Comparison of ENCODE assay signal across 13 mouse cellular contexts in genomic region chr12:86211099-86211520, GRCm38 (mm10). TPM values are rescaled to one million over a fixed set of nuclear protein-coding genes. Genes with fewer than 3 reads are reported as not detected.
DNase-seq lines count a peak whose midpoint lies in the region; ATAC-seq lines count a peak whose summit lies in the region.
"Had no signal": no experiment of that assay in that cellular context is flagged by ENCODE, and none has a peak within 500 bp of the region (broad histone marks: within the 10 kb centered on the region; RNA-seq: fewer than 3 reads in every experiment).

No protein-coding gene starts in this region.

- WGBS in neural tube, embryonic 12.5 days, result under 1% methylated on average over 19 of the region's 19 CpGs
- WGBS in forebrain, embryonic 12.5 days, result 1% methylated on average over 19 of the region's 19 CpGs
- 0% methylated on average over 19 of the region's 19 CpGs for WGBS in hindbrain, embryonic 15.5 days
- WGBS in neural tube, embryonic 13.5 days, result 3% methylated on average over 19 of the region's 19 CpGs

- no peak for DNase-seq in neural tube, embryonic 10.5 days (ENCODE audit: extremely low spot score, low spot score)
- DNase-seq in thymus, postnatal 14 days, result no peak
- no peak for DNase-seq in adipocyte (ENCODE audit: low spot score)
- DNase-seq: adrenal gland, postnatal 10 days; gastrocnemius, postnatal 36 days; kidney, adult 11 months; liver had no signal

- no peaks in the 10 kb centered on the region for H3K36me3 ChIP-seq in neural tube, embryonic 12.5 days
- no peaks in the 10 kb centered on the region for H3K36me3 ChIP-seq in forebrain, embryonic 12.5 days (replicated peaks)
- no peaks in the 10 kb centered on the region for H3K36me3 ChIP-seq in hindbrain, embryonic 15.5 days
- no peaks in the 10 kb centered on the region for H3K36me3 ChIP-seq in neural tube, embryonic 13.5 days

- H3K27ac ChIP-seq in neural tube, embryonic 12.5 days, result no peak overlapping the region
- H3K27ac ChIP-seq in forebrain, embryonic 12.5 days, result no peak overlapping the region
- no peak overlapping the region for H3K27ac ChIP-seq in hindbrain, embryonic 15.5 days (replicated peaks)
- H3K27ac ChIP-seq in neural tube, embryonic 13.5 days (replicated peaks), result no peak overlapping the region
- H3K27ac ChIP-seq: stomach, postnatal 0 days had no signal

- H3K4me2 ChIP-seq in neural tube, embryonic 12.5 days (replicated peaks), result peak overlapping the region; percentile 48
- H3K4me2 ChIP-seq in forebrain, embryonic 12.5 days, result peak overlapping the region; percentile 45
- peak overlapping the region; percentile 51 for H3K4me2 ChIP-seq in hindbrain, embryonic 15.5 days
- H3K4me2 ChIP-seq in neural tube, embryonic 13.5 days, result peak overlapping the region; percentile 42

- no peak for ATAC-seq in neural tube, embryonic 12.5 days (ENCODE audit: low FRiP score, low read depth)
- peak; percentile 54; the same call in 1 of the 2 replicates for ATAC-seq in forebrain, embryonic 12.5 days (ENCODE audit: low FRiP score)
- peak; percentile 67 for ATAC-seq in hindbrain, embryonic 15.5 days (ENCODE audit: low FRiP score, low read depth)
- ATAC-seq in neural tube, embryonic 13.5 days (ENCODE audit: low read depth), result no peak
- no peak for ATAC-seq in erythroid progenitor cell, adult 5-6 weeks (replicated peaks; ENCODE audit: low FRiP score, poor library complexity, severe bottlenecking)

- peaks cover 13% of the 10 kb centered on the region for H3K4me1 ChIP-seq in neural tube, embryonic 12.5 days
- H3K4me1 ChIP-seq in forebrain, embryonic 12.5 days, result peaks cover 36% of the 10 kb centered on the region
- H3K4me1 ChIP-seq in hindbrain, embryonic 15.5 days (replicated peaks), result peaks cover 26% of the 10 kb centered on the region
- H3K4me1 ChIP-seq in neural tube, embryonic 13.5 days (replicated peaks), result peaks cover 25% of the 10 kb centered on the region

- H3K4me3 ChIP-seq in neural tube, embryonic 12.5 days, result peak overlapping the region; percentile 9; the same call in 1 of the 2 replicates
- H3K4me3 ChIP-seq in forebrain, embryonic 12.5 days (replicated peaks), result peak overlapping the region; percentile 25
- H3K4me3 ChIP-seq in hindbrain, embryonic 15.5 days, result peak overlapping the region; percentile 22
- H3K4me3 ChIP-seq in neural tube, embryonic 13.5 days, result 0 out of 2 replicates have a peak overlapping the region, but pooled peaks have one; percentile 10

- H3K9me3 ChIP-seq in neural tube, embryonic 12.5 days, result no peaks in the 10 kb centered on the region
- no peaks in the 10 kb centered on the region for H3K9me3 ChIP-seq in forebrain, embryonic 12.5 days
- no peaks in the 10 kb centered on the region for H3K9me3 ChIP-seq in hindbrain, embryonic 15.5 days
- H3K9me3 ChIP-seq in neural tube, embryonic 13.5 days, result no peaks in the 10 kb centered on the region

- peaks cover 58% of the 10 kb centered on the region for H3K27me3 ChIP-seq in neural tube, embryonic 12.5 days (replicated peaks)
- peaks cover 72% of the 10 kb centered on the region for H3K27me3 ChIP-seq in forebrain, embryonic 12.5 days
- peaks cover 30% of the 10 kb centered on the region for H3K27me3 ChIP-seq in hindbrain, embryonic 15.5 days
- peaks cover 73% of the 10 kb centered on the region for H3K27me3 ChIP-seq in neural tube, embryonic 13.5 days

- H3K9ac ChIP-seq in neural tube, embryonic 12.5 days, result no peak overlapping the region
- H3K9ac ChIP-seq in forebrain, embryonic 12.5 days, result no peak overlapping the region
- no peak overlapping the region for H3K9ac ChIP-seq in hindbrain, embryonic 15.5 days
- H3K9ac ChIP-seq in neural tube, embryonic 13.5 days, result no peak overlapping the region

RNA-seq across cellular contexts. Expression of gene Gpatch2l, which starts 30.5 kb away (rescaled TPM):
- 23.1 and 24.5 TPM in 2 replicates for polyA plus RNA-seq in neural tube, embryonic 12.5 days (2016; fragmentation: Nextera tagmentation; extraction: Ambion mirVana)
- polyA plus RNA-seq in forebrain, embryonic 12.5 days (2016; fragmentation: Nextera tagmentation; extraction: Ambion mirVana), result 21.8 and 24.3 TPM in 2 replicates
- polyA plus RNA-seq in hindbrain, embryonic 15.5 days (2015; fragmentation: Nextera tagmentation; extraction: Ambion mirVana), result 26.5 and 29.4 TPM in 2 replicates
- 22.3 and 25.9 TPM in 2 replicates for polyA plus RNA-seq in neural tube, embryonic 13.5 days (2015; fragmentation: Nextera tagmentation; extraction: Ambion mirVana)
- 23.1 and 23.5 TPM in 2 replicates for total RNA-seq in erythroid progenitor cell, adult 5-6 weeks (2015; ENCODE audit: low replicate concordance)
- total RNA-seq in erythroid progenitor cell, adult 5-6 weeks (2017; ENCODE audit: low replicate concordance), result 19.3 and 23.1 TPM in 2 replicates

Comparison
In these comparisons a context has a peak if more than half of its experiments do, and no peak if none do; other contexts are left out.
1. ATAC-seq: peak in forebrain, embryonic 12.5 days (single experiment) and hindbrain, embryonic 15.5 days (single experiment); none in neural tube, embryonic 12.5 days (single experiment), neural tube, embryonic 13.5 days (single experiment) and erythroid progenitor cell, adult 5-6 weeks (single experiment).
2. Peak in every context shown above with its lines, with median percentiles within 50 percentile points of each other: H3K4me2 ChIP-seq and H3K4me3 ChIP-seq.